ENCODE assay signal across 9 mouse cellular contexts in the genomic region with DNA sequence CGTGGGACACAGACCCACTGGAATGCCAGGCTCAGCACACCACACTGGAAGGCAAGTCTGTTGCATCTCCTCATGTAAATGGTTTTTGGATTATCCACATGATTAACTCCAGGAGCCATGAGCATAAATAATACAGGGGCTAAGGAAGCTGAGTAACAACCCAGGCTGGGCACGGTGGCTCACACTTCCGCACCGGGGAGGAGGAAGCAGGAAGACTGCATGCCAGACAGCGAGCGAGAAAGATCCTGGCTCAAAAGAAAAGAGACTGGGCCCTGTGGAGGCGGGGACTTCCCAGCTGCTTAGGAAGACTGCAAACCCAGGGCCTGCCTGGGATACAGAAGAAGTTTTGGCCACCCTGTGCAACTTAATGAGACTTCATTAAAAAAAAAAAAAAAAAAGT. TPM values are rescaled to one million over a fixed set of nuclear protein-coding genes. Genes with fewer than 3 reads are reported as not detected.
DNase-seq lines count a peak whose midpoint lies in the region; ATAC-seq and TF ChIP-seq lines count a peak whose summit lies in the region.
"Had no signal": no experiment of that assay in that cellular context is flagged by ENCODE, and none has a peak within 500 bp of the region (broad histone marks: within the 10 kb centered on the region; RNA-seq: fewer than 3 reads in every experiment).

No protein-coding gene starts in this region.

- H3K9me3 ChIP-seq in midbrain, embryonic 13.5 days: no peaks in the 10 kb centered on the region
- no peaks in the 10 kb centered on the region for H3K9me3 ChIP-seq in midbrain, embryonic 11.5 days (ENCODE audit: control insufficient read depth, low read length)
- no peaks in the 10 kb centered on the region for H3K9me3 ChIP-seq in kidney, embryonic 15.5 days (replicated peaks)

- 0 out of 2 replicates have a peak overlapping the region, but pooled peaks have one; percentile 14 for H3K27ac ChIP-seq in midbrain, embryonic 13.5 days
- H3K27ac ChIP-seq in midbrain, embryonic 11.5 days (ENCODE audit: low read depth, low read length): no peak overlapping the region
- H3K27ac ChIP-seq in kidney, embryonic 15.5 days: peak overlapping the region; percentile 78
- H3K27ac ChIP-seq in left cerebral cortex, adult 2 months: no peak overlapping the region

- DNase-seq in CD4-positive, CD25-positive, alpha-beta regulatory T cell, adult 2 months (ENCODE audit: low read depth, low spot score): peak; percentile 41
- DNase-seq in midbrain, embryonic 11.5 days (ENCODE audit: low spot score, missing footprints): no peak
- peak; percentile 59 to 67 for DNase-seq in right cerebral cortex, postnatal 10 days (ENCODE audit: low spot score in 2 of 2)
- DNase-seq in left cerebral cortex, adult 2 months (ENCODE audit: extremely low spot score in 1 of 2, low spot score in 2 of 2): no peak
- DNase-seq in urinary bladder, postnatal 4 days (ENCODE audit: low spot score in 2 of 2): no peak

- intact Hi-C loops in left cerebral cortex, adult 2 months (cut with DNase I): loop anchor here (5.0 kb wide), 1 partner anchor 108 kb away; no protein-coding TSS in a partner anchor

- H3K9ac ChIP-seq in midbrain, embryonic 13.5 days (replicated peaks): no peak overlapping the region
- no peak overlapping the region for H3K9ac ChIP-seq in midbrain, embryonic 11.5 days (ENCODE audit: low read length)
- 0 out of 2 replicates have a peak overlapping the region, but pooled peaks have one; percentile 7 for H3K9ac ChIP-seq in kidney, embryonic 15.5 days

- no peaks in the 10 kb centered on the region for H3K36me3 ChIP-seq in midbrain, embryonic 13.5 days
- H3K36me3 ChIP-seq in midbrain, embryonic 11.5 days (ENCODE audit: control insufficient read depth, insufficient read depth, low read length): no peaks in the 10 kb centered on the region
- 0 out of 2 replicates have a peak, but pooled peaks cover 4% of the 10 kb centered on the region for H3K36me3 ChIP-seq in kidney, embryonic 15.5 days

- H3K4me2 ChIP-seq in midbrain, embryonic 13.5 days (replicated peaks): no peak overlapping the region; the same call in 1 of the 2 replicates
- no peak overlapping the region for H3K4me2 ChIP-seq in midbrain, embryonic 11.5 days
- peak overlapping the region; percentile 43 for H3K4me2 ChIP-seq in kidney, embryonic 15.5 days

- H3K4me3 ChIP-seq in midbrain, embryonic 13.5 days (replicated peaks): no peak overlapping the region
- no peak overlapping the region for H3K4me3 ChIP-seq in midbrain, embryonic 11.5 days (ENCODE audit: low read depth, low read length)
- no peak overlapping the region for H3K4me3 ChIP-seq in kidney, embryonic 15.5 days (replicated peaks)
- H3K4me3 ChIP-seq in left cerebral cortex, adult 2 months: no peak overlapping the region

- peaks cover 35% of the 10 kb centered on the region for H3K4me1 ChIP-seq in midbrain, embryonic 13.5 days (replicated peaks)
- H3K4me1 ChIP-seq in midbrain, embryonic 11.5 days (ENCODE audit: control insufficient read depth, insufficient read depth, low read length): peaks cover 14% of the 10 kb centered on the region
- H3K4me1 ChIP-seq in kidney, embryonic 15.5 days: peaks cover 36% of the 10 kb centered on the region

- ATAC-seq in CD4-positive, CD25-positive, alpha-beta regulatory T cell, adult 4 months: no peak
- no peak for ATAC-seq in midbrain, embryonic 13.5 days
- no peak for ATAC-seq in midbrain, embryonic 11.5 days (ENCODE audit: low FRiP score)
- no peak for ATAC-seq in kidney, embryonic 15.5 days (replicated peaks; ENCODE audit: low FRiP score)

- 48% methylated on average over 7 of the region's 7 CpGs for WGBS in midbrain, embryonic 13.5 days
- WGBS in midbrain, embryonic 11.5 days: 50% methylated on average over 7 of the region's 7 CpGs
- 24% methylated on average over 7 of the region's 7 CpGs for WGBS in kidney, embryonic 15.5 days

- H3K27me3 ChIP-seq in midbrain, embryonic 13.5 days: no peaks in the 10 kb centered on the region
- no peaks in the 10 kb centered on the region for H3K27me3 ChIP-seq in midbrain, embryonic 11.5 days (ENCODE audit: control insufficient read depth, insufficient read depth, low read length)
- H3K27me3 ChIP-seq in kidney, embryonic 15.5 days: no peaks in the 10 kb centered on the region

- no peak for TF ChIP-seq CTCF in left cerebral cortex, adult 2 months (IDR thresholded peaks at IDR 0.05)

RNA-seq across cellular contexts. Expression of gene Pip4k2b, which starts 4.3 kb away (rescaled TPM):
- 1 to 10 TPM; 1.4 to 2.2 TPM for polyA plus RNA-seq in CD4-positive, CD25-positive, alpha-beta regulatory T cell, adult 4 months (2017; shearing (Covaris generic))
- 3.7 and 4.0 TPM in 2 replicates for polyA plus RNA-seq in midbrain, embryonic 13.5 days (2015; fragmentation: Nextera tagmentation; extraction: Ambion mirVana)
- polyA plus RNA-seq in midbrain, embryonic 11.5 days (2014; fragmentation: Nextera tagmentation; extraction: Ambion mirVana): 2.4 TPM in 2 replicates
- 1.8 and 1.9 TPM in 2 replicates for polyA plus RNA-seq in kidney, embryonic 15.5 days (2015; fragmentation: Nextera tagmentation; extraction: Ambion mirVana)
- 100 to 1,000 TPM; 114 to 117 TPM for total RNA-seq in left cerebral cortex, adult 2 months (2021)

RNA-seq across cellular contexts. Expression of gene Cwc25, which starts 26.2 kb away (rescaled TPM):
- 10 to 100 TPM; 25.2 to 33.8 TPM for polyA plus RNA-seq in CD4-positive, CD25-positive, alpha-beta regulatory T cell, adult 4 months (2017; shearing (Covaris generic))
- polyA plus RNA-seq in midbrain, embryonic 13.5 days (2015; fragmentation: Nextera tagmentation; extraction: Ambion mirVana): 19.0 and 19.6 TPM in 2 replicates
- polyA plus RNA-seq in midbrain, embryonic 11.5 days (2014; fragmentation: Nextera tagmentation; extraction: Ambion mirVana): 12.6 and 15.0 TPM in 2 replicates
- 19.2 and 19.5 TPM in 2 replicates for polyA plus RNA-seq in kidney, embryonic 15.5 days (2015; fragmentation: Nextera tagmentation; extraction: Ambion mirVana)
- 10 to 100 TPM; 19.5 to 21.3 TPM for total RNA-seq in left cerebral cortex, adult 2 months (2021)

RNA-seq across cellular contexts. Expression of gene 1700001P01Rik, which starts 35.5 kb away (rescaled TPM):
- not detected for polyA plus RNA-seq in CD4-positive, CD25-positive, alpha-beta regulatory T cell, adult 4 months (2017; shearing (Covaris generic))
- polyA plus RNA-seq in midbrain, embryonic 13.5 days (2015; fragmentation: Nextera tagmentation; extraction: Ambion mirVana): 0.81 and 1.1 TPM in 2 replicates
- 0.47 and 0.78 TPM in 2 replicates for polyA plus RNA-seq in midbrain, embryonic 11.5 days (2014; fragmentation: Nextera tagmentation; extraction: Ambion mirVana)
- 0.62 and 0.67 TPM in 2 replicates for polyA plus RNA-seq in kidney, embryonic 15.5 days (2015; fragmentation: Nextera tagmentation; extraction: Ambion mirVana)
- total RNA-seq in left cerebral cortex, adult 2 months (2021): 1 to 10 TPM in 1 of 2 experiments, not detected in 1; 1.0 TPM
- polyA plus RNA-seq: limb, embryonic 11.5 days had no signal

RNA-seq across cellular contexts. Expression of gene Psmb3, which starts 37.0 kb away (rescaled TPM):
- polyA plus RNA-seq in CD4-positive, CD25-positive, alpha-beta regulatory T cell, adult 4 months (2017; shearing (Covaris generic)): 100 to 1,000 TPM; 453 to 558 TPM
- 503 and 505 TPM in 2 replicates for polyA plus RNA-seq in midbrain, embryonic 13.5 days (2015; fragmentation: Nextera tagmentation; extraction: Ambion mirVana)
- polyA plus RNA-seq in midbrain, embryonic 11.5 days (2014; fragmentation: Nextera tagmentation; extraction: Ambion mirVana): 477 and 517 TPM in 2 replicates
- polyA plus RNA-seq in kidney, embryonic 15.5 days (2015; fragmentation: Nextera tagmentation; extraction: Ambion mirVana): 475 and 488 TPM in 2 replicates
- 100 to 1,000 TPM; 113 to 123 TPM for total RNA-seq in left cerebral cortex, adult 2 months (2021)

RNA-seq across cellular contexts. Expression of gene Pcgf2, which starts 39.9 kb away (rescaled TPM):
- polyA plus RNA-seq in CD4-positive, CD25-positive, alpha-beta regulatory T cell, adult 4 months (2017; shearing (Covaris generic)): 1 to 10 TPM; 2.9 to 4.6 TPM
- polyA plus RNA-seq in midbrain, embryonic 13.5 days (2015; fragmentation: Nextera tagmentation; extraction: Ambion mirVana): 23.6 and 25.3 TPM in 2 replicates
- 13.4 and 16.1 TPM in 2 replicates for polyA plus RNA-seq in midbrain, embryonic 11.5 days (2014; fragmentation: Nextera tagmentation; extraction: Ambion mirVana)
- polyA plus RNA-seq in kidney, embryonic 15.5 days (2015; fragmentation: Nextera tagmentation; extraction: Ambion mirVana): 13.2 and 16.6 TPM in 2 replicates
- total RNA-seq in left cerebral cortex, adult 2 months (2021): 10 to 100 TPM; 36.2 to 39.6 TPM

Comparison
In these comparisons a context has a peak if more than half of its experiments do, and no peak if none do; other contexts are left out.
1. H3K27ac ChIP-seq: peak in midbrain, embryonic 13.5 days (single experiment) and kidney, embryonic 15.5 days (single experiment); none in midbrain, embryonic 11.5 days (single experiment) and left cerebral cortex, adult 2 months (single experiment).
2. DNase-seq: peak in CD4-positive, CD25-positive, alpha-beta regulatory T cell, adult 2 months (single experiment) and right cerebral cortex, postnatal 10 days (2 of 2); none in midbrain, embryonic 11.5 days (single experiment), left cerebral cortex, adult 2 months (0 of 2) and urinary bladder, postnatal 4 days (0 of 2).